In the genomic region with DNA sequence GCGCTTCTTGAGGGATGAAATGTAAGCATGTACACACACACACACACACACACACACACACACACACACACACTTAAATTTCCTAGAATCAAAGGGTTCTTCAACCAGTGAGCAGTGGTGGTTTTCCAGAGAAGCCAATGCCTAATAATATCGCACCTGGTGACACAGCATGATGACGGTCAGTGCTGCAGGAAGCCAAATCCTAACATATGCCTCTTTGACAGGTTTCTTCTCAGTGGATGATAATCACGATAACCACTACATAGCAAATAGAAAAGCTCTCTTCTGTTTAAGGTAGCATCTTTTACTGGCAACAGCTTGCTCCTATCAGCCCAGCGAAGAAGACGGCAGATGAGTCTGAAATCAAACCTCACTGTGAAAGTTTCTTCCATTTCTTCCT, we compare ENCODE assay signal across 15 mouse cellular contexts. TPM values are rescaled to one million over a fixed set of nuclear protein-coding genes. Genes with fewer than 3 reads are reported as not detected.
"Had no signal": no experiment of that assay in that cellular context is flagged by ENCODE, and none has a peak within 500 bp of the region (broad histone marks: within the 10 kb centered on the region; RNA-seq: fewer than 3 reads in every experiment).

No protein-coding gene starts in this region.

- H3K9ac ChIP-seq: liver, embryonic 15.5 days; midbrain, embryonic 12.5 days; neural tube, embryonic 15.5 days had no signal

- ATAC-seq: lung, postnatal 0 days had no signal

- H3K27me3 ChIP-seq: liver, embryonic 15.5 days; midbrain, embryonic 12.5 days; neural tube, embryonic 15.5 days had no signal

- H3K4me2 ChIP-seq: liver, embryonic 11.5 days; liver, embryonic 15.5 days; midbrain, embryonic 12.5 days; neural tube, embryonic 15.5 days had no signal

- DNase-seq: kidney, postnatal 25 days; lung, adult 2 months; lung, postnatal 36 days; right cerebral cortex, adult 18-20 months; right cerebral cortex, postnatal 25 days; thymus, postnatal 4 days had no signal

- H3K9me3 ChIP-seq: limb, embryonic 10.5 days; liver, embryonic 15.5 days; midbrain, embryonic 12.5 days; neural tube, embryonic 15.5 days had no signal

- H3K4me1 ChIP-seq: liver, embryonic 15.5 days; midbrain, embryonic 12.5 days; neural tube, embryonic 15.5 days had no signal

- H3K27ac ChIP-seq: left cerebral cortex, adult 2 months; limb, embryonic 10.5 days; liver, embryonic 15.5 days; midbrain, embryonic 12.5 days; neural tube, embryonic 15.5 days had no signal

- H3K4me3 ChIP-seq: left cerebral cortex, adult 2 months; limb, embryonic 10.5 days; liver, embryonic 15.5 days; midbrain, embryonic 12.5 days; myocyte; neural tube, embryonic 15.5 days had no signal

RNA-seq across cellular contexts. Expression of a gene that starts 53.9 kb away (rescaled TPM):
- polyA plus RNA-seq: liver, embryonic 11.5 days; liver, embryonic 15.5 days; lung, postnatal 0 days; neural tube, embryonic 11.5 days had no signal
